Mouse (Mus musculus): ENCODE data around the gene Zfp575. TPM values are rescaled to one million over a fixed set of nuclear protein-coding genes. Genes with fewer than 3 reads are reported as not detected.

Zfp575 gene
- polyA plus RNA-seq, 1 experiment from 2014 or later: 0.87 TPM

DNA sequence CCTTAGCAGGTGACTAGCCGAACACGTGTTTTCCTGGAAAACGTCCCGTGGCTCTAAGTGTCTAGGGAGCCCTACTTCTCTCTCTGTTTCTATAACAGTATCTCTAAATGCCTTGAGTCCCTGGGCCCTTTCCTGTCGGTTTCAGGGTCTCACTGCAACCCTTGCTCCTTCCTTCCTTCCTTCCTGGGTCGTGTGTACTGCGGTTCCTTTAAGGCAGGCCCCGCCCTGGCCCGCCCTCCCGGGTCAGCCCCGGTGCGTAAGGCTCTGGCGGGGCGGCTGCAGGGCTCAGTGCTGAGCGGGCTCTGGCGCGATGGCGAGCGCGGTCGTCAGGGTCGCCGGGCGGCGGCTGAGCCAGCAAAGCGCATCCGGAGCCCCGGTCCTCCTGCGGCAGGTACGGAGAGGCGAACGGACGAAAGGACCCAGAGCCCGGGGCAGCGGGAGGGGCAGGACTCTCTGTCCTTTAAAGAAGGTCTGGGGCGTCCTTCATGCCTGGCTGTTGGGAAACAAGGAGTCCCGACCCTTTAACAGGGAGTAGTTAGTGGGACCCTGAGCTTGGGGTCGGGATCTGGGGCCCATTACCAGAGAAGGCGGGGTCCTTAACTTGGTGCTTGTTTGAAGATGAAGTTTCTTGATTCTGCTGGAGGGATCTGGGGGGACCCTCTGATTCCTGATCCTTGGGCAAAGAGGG is 6.3 kb upstream of the Zfp575 start:
- Histone ChIP-seq H3K36me3 (ENCODE audit: control insufficient read depth, insufficient read depth) (no peaks in the 10 kb centered on the region), H3K4me1 (ENCODE audit: control insufficient read depth, insufficient read depth, low read length) (peaks cover 3% of the 10 kb centered on the region; the same call in 1 of the 2 replicates), H3K4me3 (ENCODE audit: low read length) (peak overlapping the region; percentile 86), H3K4me2 (ENCODE audit: low read depth, low read length) (peak overlapping the region; percentile 93), H3K27me3 (ENCODE audit: control insufficient read depth, insufficient read depth, low read length) (no peaks in the 10 kb centered on the region), H3K9me3 (replicated peaks; ENCODE audit: control insufficient read depth, low read length) (no peaks in the 10 kb centered on the region), H3K27ac (ENCODE audit: low read length) (0 out of 2 replicates have a peak overlapping the region, but pooled peaks have one; percentile 20), H3K9ac (ENCODE audit: low read length) (peak overlapping the region; percentile 86)
- ATAC-seq (replicated peaks; ENCODE audit: extremely low read depth, insufficient read depth, low FRiP score): peak; percentile 94
- 2% methylated on average over 39 of the region's 39 CpGs for WGBS

DNA sequence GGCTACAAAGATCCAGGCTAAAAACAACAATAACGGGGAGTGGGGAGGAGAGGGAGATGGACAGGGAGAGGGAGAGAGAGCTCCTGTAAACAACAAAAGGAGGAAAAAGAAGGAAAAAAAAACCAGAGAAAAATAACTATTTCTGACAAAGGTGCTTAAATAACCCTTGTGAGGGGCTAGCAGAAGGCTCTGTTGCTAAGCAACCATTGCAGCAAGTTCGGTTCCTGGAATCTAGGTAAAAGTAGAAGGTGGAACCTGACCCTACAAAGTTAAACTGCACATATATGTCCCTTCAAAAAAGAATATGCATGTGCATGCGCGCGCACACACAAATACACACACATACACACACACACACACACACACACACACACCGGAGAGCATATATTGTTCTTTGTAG is 5.3 kb upstream of the Zfp575 start:
- H3K4me2 ChIP-seq (ENCODE audit: low read depth, low read length): no peak overlapping the region
- H3K36me3 ChIP-seq (ENCODE audit: control insufficient read depth, insufficient read depth): no peaks in the 10 kb centered on the region
- H3K9me3 ChIP-seq (replicated peaks; ENCODE audit: control insufficient read depth, low read length): no peaks in the 10 kb centered on the region
- H3K27me3 ChIP-seq (ENCODE audit: control insufficient read depth, insufficient read depth, low read length): no peaks in the 10 kb centered on the region
- H3K9ac ChIP-seq (ENCODE audit: low read length): no peak overlapping the region
- no peak overlapping the region for H3K4me3 ChIP-seq (ENCODE audit: low read length)
- peaks cover 3% of the 10 kb centered on the region; the same call in 1 of the 2 replicates for H3K4me1 ChIP-seq (ENCODE audit: control insufficient read depth, insufficient read depth, low read length)
- 81% methylated on average over 6 of the region's 6 CpGs for WGBS
- ATAC-seq (replicated peaks; ENCODE audit: extremely low read depth, insufficient read depth, low FRiP score): no peak
- H3K27ac ChIP-seq (ENCODE audit: low read length): no peak overlapping the region

DNA sequence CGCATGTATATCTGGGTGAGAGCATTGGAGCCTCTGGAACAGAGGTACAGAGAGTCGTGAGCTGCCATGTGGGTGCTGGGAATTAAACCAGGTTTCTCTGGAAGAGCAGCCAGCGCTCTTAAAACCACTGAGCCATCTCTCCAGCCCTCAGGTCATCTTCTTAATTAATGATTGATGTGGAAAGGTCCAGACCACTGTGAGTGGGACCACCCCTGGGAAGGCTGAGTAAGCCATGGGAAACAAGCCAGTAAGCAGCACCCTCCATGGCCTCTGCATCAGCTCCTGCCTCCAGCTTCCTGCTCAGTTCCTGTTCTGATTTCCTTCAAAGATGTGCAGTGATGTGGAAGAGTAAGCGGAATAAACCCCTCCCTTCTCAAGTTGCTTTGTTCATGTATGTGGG is 4.7 kb upstream of the Zfp575 start:
- Histone ChIP-seq H3K4me1 (ENCODE audit: control insufficient read depth, insufficient read depth, low read length) (peaks cover 6% of the 10 kb centered on the region), H3K9me3 (replicated peaks; ENCODE audit: control insufficient read depth, low read length) (no peaks in the 10 kb centered on the region), H3K27ac (ENCODE audit: low read length) (no peak overlapping the region), H3K9ac (ENCODE audit: low read length) (no peak overlapping the region), H3K27me3 (ENCODE audit: control insufficient read depth, insufficient read depth, low read length) (peaks cover 2% of the 10 kb centered on the region), H3K36me3 (ENCODE audit: control insufficient read depth, insufficient read depth) (no peaks in the 10 kb centered on the region), H3K4me2 (ENCODE audit: low read depth, low read length) (no peak overlapping the region), H3K4me3 (ENCODE audit: low read length) (no peak overlapping the region)
- ATAC-seq (replicated peaks; ENCODE audit: extremely low read depth, insufficient read depth, low FRiP score): no peak
- 49% methylated on average over 4 of the region's 4 CpGs for WGBS

DNA sequence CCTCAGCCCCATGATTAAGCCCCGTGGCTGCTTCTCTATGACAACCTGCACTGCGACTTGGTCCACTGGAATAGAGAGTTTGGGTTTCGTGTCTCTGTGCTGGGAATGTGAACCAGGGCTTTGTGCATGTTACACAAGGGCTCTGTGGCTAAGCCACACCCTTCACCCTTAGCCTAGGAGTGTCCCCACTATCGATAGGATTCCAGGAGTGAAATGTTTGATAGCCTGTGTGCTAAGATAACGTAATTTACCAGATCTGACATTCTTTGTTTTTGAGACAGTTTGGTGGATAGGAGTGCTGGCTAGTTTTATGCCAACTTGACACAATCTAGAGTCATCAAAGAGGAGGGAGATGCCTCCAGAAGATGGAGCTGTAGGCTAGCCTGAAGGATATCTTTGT is 4.3 kb upstream of the Zfp575 start:
- H3K9ac ChIP-seq (ENCODE audit: low read length): no peak overlapping the region
- H3K36me3 ChIP-seq (ENCODE audit: control insufficient read depth, insufficient read depth): no peaks in the 10 kb centered on the region
- no peak overlapping the region for H3K4me2 ChIP-seq (ENCODE audit: low read depth, low read length)
- 62% methylated on average over 5 of the region's 5 CpGs for WGBS
- H3K4me1 ChIP-seq (ENCODE audit: control insufficient read depth, insufficient read depth, low read length): peaks cover 9% of the 10 kb centered on the region
- no peak overlapping the region for H3K4me3 ChIP-seq (ENCODE audit: low read length)
- H3K27me3 ChIP-seq (ENCODE audit: control insufficient read depth, insufficient read depth, low read length): peaks cover 6% of the 10 kb centered on the region
- no peaks in the 10 kb centered on the region for H3K9me3 ChIP-seq (replicated peaks; ENCODE audit: control insufficient read depth, low read length)
- H3K27ac ChIP-seq (ENCODE audit: low read length): no peak overlapping the region
- ATAC-seq (replicated peaks; ENCODE audit: extremely low read depth, insufficient read depth, low FRiP score): no peak

DNA sequence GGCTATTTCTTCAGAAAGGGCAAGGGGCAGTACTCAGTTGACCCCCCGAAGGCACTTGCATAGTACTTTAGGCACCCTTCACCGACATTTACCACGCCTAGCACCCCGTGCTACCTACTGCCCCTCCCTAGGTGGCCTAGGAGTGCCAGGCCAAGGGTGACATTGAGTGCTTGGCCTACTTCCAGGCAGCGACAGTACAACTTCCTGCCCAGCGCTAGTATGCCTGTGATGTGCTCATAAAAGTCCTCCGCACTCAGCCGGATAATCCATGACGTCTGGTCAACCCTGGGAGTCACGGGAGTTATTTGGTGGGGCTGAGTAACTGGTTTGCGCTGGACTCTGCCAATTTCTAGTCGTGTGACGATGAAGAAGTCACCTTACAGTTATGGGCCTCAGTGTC is 895 bp upstream of the Zfp575 start:
- H3K4me1 ChIP-seq (ENCODE audit: control insufficient read depth, insufficient read depth, low read length): peaks cover 9% of the 10 kb centered on the region
- H3K4me2 ChIP-seq (ENCODE audit: low read depth, low read length): no peak overlapping the region
- 65% methylated on average over 13 of the region's 13 CpGs for WGBS
- H3K9ac ChIP-seq (ENCODE audit: low read length): no peak overlapping the region
- H3K4me3 ChIP-seq (ENCODE audit: low read length): no peak overlapping the region
- no peaks in the 10 kb centered on the region for H3K9me3 ChIP-seq (replicated peaks; ENCODE audit: control insufficient read depth, low read length)
- no peak overlapping the region for H3K27ac ChIP-seq (ENCODE audit: low read length)
- H3K27me3 ChIP-seq (ENCODE audit: control insufficient read depth, insufficient read depth, low read length): peaks cover 31% of the 10 kb centered on the region
- no peaks in the 10 kb centered on the region for H3K36me3 ChIP-seq (ENCODE audit: control insufficient read depth, insufficient read depth)
- ATAC-seq (replicated peaks; ENCODE audit: extremely low read depth, insufficient read depth, low FRiP score): no peak

DNA sequence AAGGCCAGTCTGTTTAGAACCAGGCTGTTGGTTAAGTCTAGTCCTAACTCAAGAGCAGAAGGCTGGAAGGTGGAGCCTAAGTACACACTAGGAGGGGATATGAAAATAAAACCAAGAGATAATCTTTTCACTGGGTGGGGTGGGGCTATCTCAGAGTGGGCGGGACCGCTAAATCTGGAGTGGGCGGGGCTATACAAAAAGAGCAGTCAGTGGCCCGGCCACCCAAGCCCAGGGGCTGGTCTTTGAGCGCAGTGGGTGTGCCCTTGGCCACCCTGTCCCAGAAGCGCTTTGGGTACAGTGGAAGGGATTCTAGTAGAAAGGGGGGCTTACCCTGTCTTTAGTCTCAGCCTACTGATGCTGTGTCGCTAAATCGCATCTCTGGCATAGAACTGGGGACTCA is 613 bp downstream of the Zfp575 start:
- 0 out of 2 replicates have a peak, but pooled peaks have one; percentile 38 for ATAC-seq (replicated peaks; ENCODE audit: extremely low read depth, insufficient read depth, low FRiP score)
- Histone ChIP-seq H3K4me1 (ENCODE audit: control insufficient read depth, insufficient read depth, low read length) (peaks cover 7% of the 10 kb centered on the region; the same call in 1 of the 2 replicates), H3K4me2 (ENCODE audit: low read depth, low read length) (peak overlapping the region; percentile 74), H3K27me3 (ENCODE audit: control insufficient read depth, insufficient read depth, low read length) (peaks cover 31% of the 10 kb centered on the region), H3K4me3 (ENCODE audit: low read length) (peak overlapping the region; percentile 54), H3K36me3 (ENCODE audit: control insufficient read depth, insufficient read depth) (no peaks in the 10 kb centered on the region), H3K27ac (ENCODE audit: low read length) (no peak overlapping the region), H3K9me3 (replicated peaks; ENCODE audit: control insufficient read depth, low read length) (no peaks in the 10 kb centered on the region), H3K9ac (ENCODE audit: low read length) (peak overlapping the region; percentile 67; the same call in 1 of the 2 replicates)
- WGBS: 8% methylated on average over 8 of the region's 8 CpGs

DNA sequence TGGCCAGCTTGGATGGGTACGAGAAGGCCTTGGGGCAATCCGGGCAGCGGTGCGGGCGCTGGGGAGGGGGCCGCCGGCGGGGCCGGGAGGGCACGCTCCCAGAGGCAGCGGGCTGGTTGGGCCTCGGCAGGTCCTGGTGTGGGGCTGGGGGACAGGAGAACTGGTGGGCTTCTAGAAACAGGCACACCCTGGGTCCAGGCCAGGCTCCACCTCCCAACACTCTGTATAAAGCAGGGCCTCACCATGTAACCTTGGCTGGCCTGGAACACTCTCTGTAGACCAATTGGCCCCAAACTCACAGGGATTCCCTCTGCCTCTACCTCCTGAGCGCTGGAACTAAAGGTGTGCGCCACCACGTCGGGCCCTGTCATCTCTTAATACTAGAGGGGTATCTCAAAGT is 1.4 kb downstream of the Zfp575 start:
- no peak overlapping the region for H3K4me2 ChIP-seq (ENCODE audit: low read depth, low read length)
- H3K27me3 ChIP-seq (ENCODE audit: control insufficient read depth, insufficient read depth, low read length): peaks cover 31% of the 10 kb centered on the region
- no peak overlapping the region for H3K4me3 ChIP-seq (ENCODE audit: low read length)
- WGBS: 37% methylated on average over 16 of the region's 16 CpGs
- no peak for ATAC-seq (replicated peaks; ENCODE audit: extremely low read depth, insufficient read depth, low FRiP score)
- no peaks in the 10 kb centered on the region for H3K9me3 ChIP-seq (replicated peaks; ENCODE audit: control insufficient read depth, low read length)
- no peak overlapping the region for H3K27ac ChIP-seq (ENCODE audit: low read length)
- H3K36me3 ChIP-seq (ENCODE audit: control insufficient read depth, insufficient read depth): no peaks in the 10 kb centered on the region
- no peak overlapping the region for H3K9ac ChIP-seq (ENCODE audit: low read length)
- peaks cover 7% of the 10 kb centered on the region; the same call in 1 of the 2 replicates for H3K4me1 ChIP-seq (ENCODE audit: control insufficient read depth, insufficient read depth, low read length)

DNA sequence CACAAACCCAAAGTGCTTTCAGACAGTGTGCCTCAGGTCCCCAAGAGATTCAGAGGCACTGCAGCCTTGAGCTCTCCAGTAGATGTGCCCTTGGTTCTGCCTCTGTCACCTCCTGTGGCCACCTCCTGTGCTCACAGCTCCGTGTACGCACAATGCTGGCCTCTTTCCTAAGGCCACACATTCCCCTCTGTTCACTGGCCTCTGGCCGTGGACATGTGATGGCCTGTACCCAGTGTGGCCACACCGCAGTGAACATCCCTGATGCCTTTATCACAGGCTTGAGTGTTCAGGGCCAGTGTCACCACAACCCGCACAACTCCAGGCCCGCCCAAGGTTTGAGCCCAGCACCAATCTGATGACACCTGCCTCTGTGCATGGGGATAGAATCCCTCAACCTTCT is 2.6 kb downstream of the Zfp575 start:
- H3K9ac ChIP-seq (ENCODE audit: low read length): no peak overlapping the region
- WGBS: 83% methylated on average over 6 of the region's 6 CpGs
- H3K27ac ChIP-seq (ENCODE audit: low read length): no peak overlapping the region
- H3K4me1 ChIP-seq (ENCODE audit: control insufficient read depth, insufficient read depth, low read length): peaks cover 7% of the 10 kb centered on the region; the same call in 1 of the 2 replicates
- H3K9me3 ChIP-seq (replicated peaks; ENCODE audit: control insufficient read depth, low read length): no peaks in the 10 kb centered on the region
- no peak overlapping the region for H3K4me3 ChIP-seq (ENCODE audit: low read length)
- no peaks in the 10 kb centered on the region for H3K36me3 ChIP-seq (ENCODE audit: control insufficient read depth, insufficient read depth)
- H3K27me3 ChIP-seq (ENCODE audit: control insufficient read depth, insufficient read depth, low read length): peaks cover 31% of the 10 kb centered on the region
- H3K4me2 ChIP-seq (ENCODE audit: low read depth, low read length): no peak overlapping the region
- ATAC-seq (replicated peaks; ENCODE audit: extremely low read depth, insufficient read depth, low FRiP score): no peak

DNA sequence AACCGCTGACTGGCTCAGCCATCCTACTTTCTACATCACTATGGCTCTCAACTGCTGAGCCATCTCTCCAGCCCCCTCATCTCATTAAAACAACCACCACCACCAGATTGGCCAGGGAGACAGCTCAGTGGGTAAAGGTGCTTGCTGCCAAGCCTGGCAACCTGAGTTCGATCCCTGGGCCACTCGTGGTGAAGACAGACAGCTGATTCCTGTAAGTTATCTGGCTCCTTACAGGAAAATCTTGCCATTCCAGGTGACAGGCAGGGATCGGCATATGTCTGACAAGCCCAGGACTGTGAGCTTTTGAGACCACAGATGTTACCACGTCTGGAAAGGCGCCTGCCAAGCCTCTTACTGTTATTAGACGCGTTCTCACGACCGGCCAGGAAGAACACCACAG is 9.6 kb downstream of the Zfp575 start:
- WGBS: 88% methylated on average over 10 of the region's 10 CpGs
- no peaks in the 10 kb centered on the region for H3K36me3 ChIP-seq (ENCODE audit: control insufficient read depth, insufficient read depth)
- no peak overlapping the region for H3K9ac ChIP-seq (ENCODE audit: low read length)
- no peaks in the 10 kb centered on the region for H3K4me1 ChIP-seq (ENCODE audit: control insufficient read depth, insufficient read depth, low read length)
- H3K27me3 ChIP-seq (ENCODE audit: control insufficient read depth, insufficient read depth, low read length): no peaks in the 10 kb centered on the region
- no peak overlapping the region for H3K27ac ChIP-seq (ENCODE audit: low read length)
- H3K4me3 ChIP-seq (ENCODE audit: low read length): no peak overlapping the region
- H3K9me3 ChIP-seq (replicated peaks; ENCODE audit: control insufficient read depth, low read length): no peaks in the 10 kb centered on the region
- H3K4me2 ChIP-seq (ENCODE audit: low read depth, low read length): no peak overlapping the region
- no peak for ATAC-seq (replicated peaks; ENCODE audit: extremely low read depth, insufficient read depth, low FRiP score)

Data from heart, embryonic 16.5 days (tissue).